Mouse (Mus musculus) gastrocnemius, postnatal 14 days (tissue): ENCODE measurements around the gene Olfr1009. TPM values are rescaled to one million over a fixed set of nuclear protein-coding genes. Genes with fewer than 3 reads are reported as not detected.
"Not testable (repeated sequence)": the region's sequence is repeated elsewhere in the genome, so short reads cannot be mapped to it uniquely, and the experiment has no call there.

Source experiments
- DNase-seq: peaks from one replicate; pipeline ENCODE4 v3.0.0; 2021; ENCODE audit warnings: mixed read lengths
- intact Hi-C: fragments of 180-260 bp; cut with DNase I; formaldehyde crosslinking; loops from one replicate; pipeline ENCODE4 v1.15.1; 2025; ENCODE audit warnings: low total_unique reads
- long read RNA-seq, 2 experiments: library from polyadenylated mRNA; stranded (forward); transcript quantifications; one replicate each; pipeline ENCODE4 v2.0.0; 2021
- total RNA-seq, 2 experiments: library from RNA; stranded (reverse); gene quantifications; 2 replicates each; pipeline ENCODE4 v1.2.3; 2021

The Olfr1009 gene
- total RNA-seq, result not detected
- long read RNA-seq, experiment 1, result 0 reads
- long read RNA-seq, experiment 2, result 0 reads

DNA sequence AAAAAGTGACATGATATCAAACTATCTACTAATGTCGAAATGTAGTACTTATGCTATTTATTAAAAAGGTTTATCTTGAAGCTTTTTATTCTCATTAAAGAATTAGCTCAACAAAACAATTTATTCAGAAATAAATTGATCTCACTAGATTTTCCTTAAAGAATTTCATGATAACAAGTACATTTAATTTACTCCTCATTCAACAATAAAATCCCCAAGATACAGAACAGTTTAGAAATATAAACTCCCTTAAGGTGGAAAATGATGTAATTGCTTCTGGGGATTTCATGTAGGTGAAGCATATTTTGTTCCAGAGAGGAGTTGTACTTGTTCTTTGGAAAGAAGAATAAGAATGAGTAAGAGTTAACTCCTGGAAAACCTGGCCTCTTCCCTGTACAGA is at the start of gene Olfr1009:
Olfr1009 (plus strand) TSS at position 301 of the 400 bp plus-strand sequence.
- intact Hi-C loops, result no loop called here
- DNase-seq, result no peak

- intact Hi-C loops, result no loop called here
- no peak for DNase-seq
Observed at GRCm38 (mm10) chr2:85678667-85679066, 36.6 kb upstream of the Olfr1009 start, which contains the start of gene Olfr1006. Olfr1006 (minus strand) TSS chr2:85678767.

- no peak for DNase-seq
- intact Hi-C loops, result no loop called here
Observed at GRCm38 (mm10) chr2:85689131-85689530, 26.1 kb upstream of the Olfr1009 start, which contains the start of gene Olfr1008. Olfr1008 (plus strand) TSS chr2:85689431.

GRCm38 (mm10) chr2:85710680-85711079 is 4.5 kb upstream of the Olfr1009 start:
- intact Hi-C loops, result not testable (repeated sequence)

GRCm38 (mm10) chr2:85711159-85711558 is 4.1 kb upstream of the Olfr1009 start:
- no peak for DNase-seq
- intact Hi-C loops, result no loop called here

More at GRCm38 (mm10) chr2:85710680-85711079, 4.5 kb upstream of the Olfr1009 start:
- DNase-seq, result not testable (repeated sequence)

- intact Hi-C loops, result loop anchor here (5.0 kb wide), 1 partner anchor 737 kb away; no protein-coding TSS in a partner anchor
Observed at GRCm38 (mm10) chr2:85725793-85726192, 10.6 kb downstream of the Olfr1009 start.

GRCm38 (mm10) chr2:85753822-85754221 is 38.6 kb downstream of the Olfr1009 start:
- no peak for DNase-seq

More at GRCm38 (mm10) chr2:85725793-85726192, 10.6 kb downstream of the Olfr1009 start:
- DNase-seq, result no peak

GRCm38 (mm10) chr2:85762666-85763065 is 47.4 kb downstream of the Olfr1009 start, which contains the start of gene Olfr1012:
Olfr1012 (minus strand) TSS chr2:85762766.
- intact Hi-C loops, result no loop called here
- DNase-seq, result no peak

More at GRCm38 (mm10) chr2:85753822-85754221, 38.6 kb downstream of the Olfr1009 start:
- intact Hi-C loops, result no loop called here

GRCm38 (mm10) chr2:85766798-85767197 is 51.6 kb downstream of the Olfr1009 start, which contains the start of gene Olfr1013:
Olfr1013 (plus strand) TSS chr2:85767098.
- intact Hi-C loops, result no loop called here
- no peak for DNase-seq

DNA sequence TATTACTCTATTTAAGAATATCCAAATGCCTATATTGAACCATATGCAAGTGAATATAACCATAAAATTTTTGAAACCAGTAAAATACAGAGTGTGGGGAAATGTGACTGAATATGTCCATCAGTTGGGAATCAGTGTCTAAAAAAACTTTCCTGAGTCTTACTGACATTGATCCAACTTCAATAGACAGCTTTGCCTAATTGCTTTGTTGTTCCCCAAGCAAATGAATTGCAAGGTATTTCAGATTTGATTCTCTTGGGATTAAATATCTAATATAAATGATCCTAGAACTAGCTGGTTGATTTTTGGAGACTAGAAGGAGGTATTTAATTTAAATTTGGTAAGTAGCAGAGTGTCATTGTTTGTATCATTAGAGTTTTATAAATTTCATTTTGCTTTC is 57.2 kb downstream of the Olfr1009 start, which contains the start of gene Olfr1014:
Olfr1014 (plus strand) TSS at position 301 of the 400 bp plus-strand sequence.
- no peak for DNase-seq
- intact Hi-C loops, result no loop called here

Other genes with a start within 250 kb of the Olfr1009 start
- not detected for gene 4833423E24Rik, start 196.4 kb upstream of the Olfr1009 start, total RNA-seq
- gene Olfr996, start 136.2 kb upstream of the Olfr1009 start, total RNA-seq, result not detected
- gene Olfr998, start 126.5 kb upstream of the Olfr1009 start, total RNA-seq, result not detected
- not detected for gene Olfr1000, start 103.5 kb upstream of the Olfr1009 start, total RNA-seq
- not detected for gene Olfr1002, start 64.7 kb upstream of the Olfr1009 start, total RNA-seq
- not detected for gene Olfr154, start 51.0 kb upstream of the Olfr1009 start, total RNA-seq
- not detected for gene Olfr1006, start 36.7 kb upstream of the Olfr1009 start, total RNA-seq
- gene Olfr1008, start 26.0 kb upstream of the Olfr1009 start, total RNA-seq, result not detected
- not detected for gene Olfr1012, start 47.3 kb downstream of the Olfr1009 start, total RNA-seq
- not detected for gene Olfr1013, start 51.7 kb downstream of the Olfr1009 start, total RNA-seq
- gene Olfr1014, start 57.3 kb downstream of the Olfr1009 start, total RNA-seq, result not detected
- gene Olfr1015, start 66.6 kb downstream of the Olfr1009 start, total RNA-seq, result not detected
- not detected for gene Olfr1016, start 87.1 kb downstream of the Olfr1009 start, total RNA-seq
- not detected for gene Olfr1018, start 103.1 kb downstream of the Olfr1009 start, total RNA-seq
- gene Olfr1019, start 130.1 kb downstream of the Olfr1009 start, total RNA-seq, result not detected
- gene Olfr1020, start 131.6 kb downstream of the Olfr1009 start, total RNA-seq, result not detected
- gene Olfr1022, start 153.2 kb downstream of the Olfr1009 start, total RNA-seq, result not detected
- gene Olfr1023, start 170.2 kb downstream of the Olfr1009 start, total RNA-seq, result not detected
- gene Olfr1024, start 189.6 kb downstream of the Olfr1009 start, total RNA-seq, result not detected
- gene Olfr1025-ps1, start 199.8 kb downstream of the Olfr1009 start, total RNA-seq, result not detected
- gene Olfr1026, start 206.1 kb downstream of the Olfr1009 start, total RNA-seq, result not detected
- gene Olfr1028, start 235.0 kb downstream of the Olfr1009 start, total RNA-seq, result not detected